Mouse (Mus musculus): ENCODE results near the gene Pip4k2a. TPM values are rescaled to one million over a fixed set of nuclear protein-coding genes. Genes with fewer than 3 reads are reported as not detected.

The Pip4k2a gene
- total and polyA plus RNA-seq, 3 experiments: 6.6 to 52.9 (median 20.8) TPM

- Histone ChIP-seq H3K4me2 (ENCODE audit: insufficient read depth, low read depth, poor library complexity, severe bottlenecking) (no peak overlapping the region), H3K4me3 (replicated peaks in 1 of 3; ENCODE audit: low read depth in 2 of 3, low read length in 2 of 3, poor library complexity in 1 of 3) (no peak overlapping the region), H3K36me3 (replicated peaks in 1 of 2; ENCODE audit: control insufficient read depth in 1 of 2, insufficient read depth in 1 of 2, low read length in 1 of 2) (peaks cover 0 to 82% of the 10 kb centered on the region in 2 experiments), H3K4me1 (ENCODE audit: control insufficient read depth in 1 of 2, insufficient read depth in 2 of 2) (peaks cover 0 to 32% of the 10 kb centered on the region in 2 experiments; a peak in 2 of 4 replicates), H3K9me3 (replicated peaks; ENCODE audit: low read length) (no peaks in the 10 kb centered on the region), H3K27me3 (replicated peaks) (no peaks in the 10 kb centered on the region), H3K9ac (ENCODE audit: insufficient read depth, low read depth) (no peak overlapping the region), H3K27ac (ENCODE audit: insufficient read depth, low read depth) (no peak overlapping the region), H3K79me2 (replicated peaks; ENCODE audit: control insufficient read depth, extremely low read depth, insufficient read depth, poor library complexity, severe bottlenecking) (no peaks in the 10 kb centered on the region)
- in situ Hi-C loops (cut with MboI; ENCODE audit: low pct_ligation_motif_present, low pct_unique_long_range_greater_than_20kb, low sequenced_read_pairs) (loop anchor here (25.0 kb wide), 1 partner anchor 466 kb away; no protein-coding TSS in a partner anchor), dilution Hi-C loops (cut with MboI; ENCODE audit: extremely low pct_ligation_motif_present, extremely low pct_unique_long_range_greater_than_20kb, low sequenced_read_pairs) (no loop called here)
- TF ChIP-seq CHD2 (IDR thresholded peaks at IDR 0.05; ENCODE audit: low read length) (no peak), TCF12 (IDR thresholded peaks at IDR 0.05; ENCODE audit: low read depth, low read length) (no peak), MAFK (IDR thresholded peaks at IDR 0.05; ENCODE audit: insufficient replicate concordance, low read length) (no peak), POLR2A (IDR thresholded peaks at IDR 0.05; ENCODE audit: low read depth, low read length) (no peak), MEF2A (IDR thresholded peaks at IDR 0.05; ENCODE audit: borderline replicate concordance, low read depth, low read length) (no peak), USF1 (IDR thresholded peaks at IDR 0.05; ENCODE audit: low read depth, low read length) (no peak), KAT2A (IDR thresholded peaks at IDR 0.05; ENCODE audit: insufficient replicate concordance, low read length) (no peak), ZKSCAN1 (IDR thresholded peaks at IDR 0.05; ENCODE audit: borderline replicate concordance, low read depth, low read length) (no peak), GABPA (IDR thresholded peaks at IDR 0.05; ENCODE audit: insufficient replicate concordance, low read depth, low read length) (no peak)
- DNase-seq (ENCODE audit: extremely low read depth): no peak
These were observed 126.8 kb downstream of the Pip4k2a start for GRCm38 (mm10) chr2:18871087-18871486.

- H3K79me2 ChIP-seq (replicated peaks; ENCODE audit: control insufficient read depth, extremely low read depth, insufficient read depth, poor library complexity, severe bottlenecking): no peaks in the 10 kb centered on the region
- TF ChIP-seq ELF1 (IDR thresholded peaks at IDR 0.05; ENCODE audit: low read depth, low read length): no peak
- no peak overlapping the region for H3K27ac ChIP-seq (ENCODE audit: insufficient read depth, low read depth)
- dilution Hi-C loops (cut with MboI; ENCODE audit: extremely low pct_ligation_motif_present, extremely low pct_unique_long_range_greater_than_20kb, low sequenced_read_pairs): no loop called here
- H3K36me3 ChIP-seq (replicated peaks in 1 of 2; ENCODE audit: control insufficient read depth in 1 of 2, insufficient read depth in 1 of 2, low read length in 1 of 2): peaks cover 6 to 88% of the 10 kb centered on the region in 2 experiments
- no peak overlapping the region for H3K4me2 ChIP-seq (ENCODE audit: insufficient read depth, low read depth, poor library complexity, severe bottlenecking)
- no peaks in the 10 kb centered on the region for H3K9me3 ChIP-seq (replicated peaks; ENCODE audit: low read length)
- H3K4me1 ChIP-seq (ENCODE audit: control insufficient read depth in 1 of 2, insufficient read depth in 2 of 2): peaks cover 0 to 8% of the 10 kb centered on the region in 2 experiments; a peak in 1 of 4 replicates
- DNase-seq (ENCODE audit: extremely low read depth): no peak
- in situ Hi-C loops (cut with MboI; ENCODE audit: low pct_ligation_motif_present, low pct_unique_long_range_greater_than_20kb, low sequenced_read_pairs): loop anchor here (10.0 to 25.0 kb wide), 2 partner anchors 408 to 470 kb away; no protein-coding TSS in a partner anchor
- no peak overlapping the region for H3K4me3 ChIP-seq (replicated peaks in 1 of 3; ENCODE audit: low read depth in 2 of 3, low read length in 2 of 3, poor library complexity in 1 of 3)
- H3K27me3 ChIP-seq (replicated peaks): no peaks in the 10 kb centered on the region
- no peak overlapping the region for H3K9ac ChIP-seq (ENCODE audit: insufficient read depth, low read depth)
These were observed 130.9 kb downstream of the Pip4k2a start for GRCm38 (mm10) chr2:18867069-18867468.

- Histone ChIP-seq H3K4me3 (replicated peaks in 1 of 3; ENCODE audit: low read depth in 2 of 3, low read length in 2 of 3, poor library complexity in 1 of 3) (no peak overlapping the region), H3K36me3 (replicated peaks in 1 of 2; ENCODE audit: control insufficient read depth in 1 of 2, insufficient read depth in 1 of 2, low read length in 1 of 2) (peaks cover 6 to 92% of the 10 kb centered on the region in 2 experiments), H3K27ac (ENCODE audit: insufficient read depth, low read depth) (no peak overlapping the region), H3K4me1 (ENCODE audit: control insufficient read depth in 1 of 2, insufficient read depth in 2 of 2) (peaks cover 0 to 8% of the 10 kb centered on the region in 2 experiments; a peak in 1 of 4 replicates), H3K27me3 (replicated peaks) (no peaks in the 10 kb centered on the region), H3K9ac (ENCODE audit: insufficient read depth, low read depth) (no peak overlapping the region), H3K79me2 (replicated peaks; ENCODE audit: control insufficient read depth, extremely low read depth, insufficient read depth, poor library complexity, severe bottlenecking) (no peaks in the 10 kb centered on the region), H3K9me3 (replicated peaks; ENCODE audit: low read length) (no peaks in the 10 kb centered on the region), H3K4me2 (ENCODE audit: insufficient read depth, low read depth, poor library complexity, severe bottlenecking) (no peak overlapping the region)
- dilution Hi-C loops (cut with MboI; ENCODE audit: extremely low pct_ligation_motif_present, extremely low pct_unique_long_range_greater_than_20kb, low sequenced_read_pairs): no loop called here
- in situ Hi-C loops (cut with MboI; ENCODE audit: low pct_ligation_motif_present, low pct_unique_long_range_greater_than_20kb, low sequenced_read_pairs): loop anchor here (10.0 to 25.0 kb wide), 2 partner anchors 410 to 473 kb away; no protein-coding TSS in a partner anchor
- no peak for TF ChIP-seq CTCF (conservative IDR thresholded peaks at IDR 0.05 in 1 of 2, IDR thresholded peaks at IDR 0.05 in 1 of 2; ENCODE audit: low read depth in 2 of 2, low read length in 2 of 2)
- DNase-seq (ENCODE audit: extremely low read depth): no peak
These were observed 133.2 kb downstream of the Pip4k2a start for GRCm38 (mm10) chr2:18864719-18865118.

Measured in CH12.LX (cell line).